Mouse (Mus musculus) ovary, adult 18-20 months (tissue): ENCODE results near the gene Tmed1.
"Not testable (repeated sequence)": the region's sequence is repeated elsewhere in the genome, so short reads cannot be mapped to it uniquely, and the experiment has no call there.

Source experiments
- DNase-seq: peaks from one replicate; pipeline ENCODE4 v3.0.0; 2022; ENCODE audit warnings: low spot score, mixed read lengths

Gene Tmed1

GRCm38 (mm10) chr9:21472913-21473312 lies 37.1 kb downstream of the Tmed1 start:
- DNase-seq = no peak

GRCm38 (mm10) chr9:21469032-21470024 lies 40.7 kb downstream of the Tmed1 start:
- DNase-seq = no peak

GRCm38 (mm10) chr9:21464565-21464928 lies 45.5 kb downstream of the Tmed1 start:
- DNase-seq = not testable (repeated sequence)

GRCm38 (mm10) chr9:21463766-21464564 lies 46.1 kb downstream of the Tmed1 start:
- DNase-seq = no peak

GRCm38 (mm10) chr9:21463138-21463590 lies 46.9 kb downstream of the Tmed1 start:
- peak; percentile 68 for DNase-seq

GRCm38 (mm10) chr9:21460400-21460940 lies 49.6 kb downstream of the Tmed1 start:
- DNase-seq = no peak

GRCm38 (mm10) chr9:21458821-21459220 lies 51.2 kb downstream of the Tmed1 start:
- no peak for DNase-seq
